Mouse (Mus musculus): ENCODE data around the gene Elovl6. TPM values are rescaled to one million over a fixed set of nuclear protein-coding genes. Genes with fewer than 3 reads are reported as not detected.

The Elovl6 gene
- polyA plus RNA-seq (2015; fragmentation: Nextera tagmentation; extraction: Ambion mirVana) = 30.8 and 33.4 TPM in 2 replicates

DNA sequence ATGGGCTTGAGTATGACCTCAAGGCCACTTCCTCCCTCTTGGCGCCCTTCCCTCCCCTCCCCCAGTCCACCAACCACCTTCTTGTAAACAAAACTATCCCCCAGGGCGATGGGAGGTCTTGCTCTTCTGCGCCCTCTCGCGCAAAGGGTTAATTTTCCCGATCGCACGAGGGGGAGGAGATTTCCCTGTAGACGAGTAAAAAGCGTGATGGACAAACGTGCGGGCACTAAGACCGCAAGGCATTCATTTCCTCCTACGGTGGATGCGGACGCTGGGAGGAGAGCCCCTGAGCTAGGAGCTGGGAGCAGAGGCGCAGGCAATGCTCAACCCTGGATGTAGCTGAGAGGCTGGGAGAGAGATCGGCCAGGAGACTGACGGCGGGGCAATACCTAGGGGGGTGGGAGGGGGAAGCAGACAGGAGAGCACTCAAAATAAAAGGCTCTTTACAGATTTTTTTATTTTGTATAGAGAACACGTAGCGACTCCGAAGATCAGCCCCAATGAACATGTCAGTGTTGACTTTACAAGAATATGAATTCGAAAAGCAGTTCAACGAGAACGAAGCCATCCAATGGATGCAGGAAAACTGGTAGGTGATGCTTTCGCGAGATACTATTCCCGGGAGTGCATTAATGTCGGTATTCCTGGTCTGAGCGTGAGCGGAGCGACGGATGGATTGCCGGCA is at the start of gene Elovl6:
TSS of gene Elovl6 (plus strand) at position 176 of the 685 bp plus-strand sequence.
- peak within 1 kb of the TSS; percentile 77 for H3K4me2 ChIP-seq (replicated peaks)
- H3K9me3 ChIP-seq = no peaks in the 10 kb centered on the region
- H3K4me3 ChIP-seq = peak within 1 kb of the TSS; percentile 83
- peak within 1 kb of the TSS; percentile 98 for H3K9ac ChIP-seq
- no peaks in the 10 kb centered on the region for H3K27me3 ChIP-seq
- H3K27ac ChIP-seq = peak within 1 kb of the TSS; percentile 98
- H3K4me1 ChIP-seq = peaks cover 32% of the 10 kb centered on the region
- under 1% methylated on average over 34 of the region's 35 CpGs for WGBS
- ATAC-seq (ENCODE audit: low FRiP score, low read depth) = no peak
- H3K36me3 ChIP-seq = no peaks in the 10 kb centered on the region

DNA sequence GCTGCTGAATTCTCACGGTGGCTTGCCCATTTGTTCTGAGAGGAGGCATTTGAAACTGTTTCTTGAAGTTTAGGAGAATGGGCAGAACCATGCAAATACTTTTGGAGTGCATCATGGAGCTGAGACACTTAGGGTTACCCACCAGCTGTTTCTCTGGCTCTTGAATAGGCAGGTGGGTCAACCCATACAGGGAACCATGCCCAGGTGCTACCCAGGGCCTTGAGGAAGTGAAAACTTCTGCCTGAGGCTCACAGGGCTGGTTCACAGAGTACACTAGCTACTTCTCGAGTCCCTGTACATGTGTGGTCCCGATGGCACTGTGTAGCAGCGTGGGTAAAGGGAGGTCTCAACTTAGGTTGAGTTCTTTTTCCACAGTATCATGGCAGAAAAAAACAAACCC is 43.4 kb upstream of the Elovl6 start:
- H3K4me3 ChIP-seq = no peak overlapping the region
- WGBS = 78% methylated on average over 4 of the region's 4 CpGs
- H3K9ac ChIP-seq = no peak overlapping the region
- H3K27me3 ChIP-seq = no peaks in the 10 kb centered on the region
- H3K36me3 ChIP-seq = no peaks in the 10 kb centered on the region
- H3K9me3 ChIP-seq = no peaks in the 10 kb centered on the region
- no peak for ATAC-seq (ENCODE audit: low FRiP score, low read depth)
- no peak overlapping the region for H3K27ac ChIP-seq
- no peaks in the 10 kb centered on the region for H3K4me1 ChIP-seq
- no peak overlapping the region for H3K4me2 ChIP-seq (replicated peaks)

DNA sequence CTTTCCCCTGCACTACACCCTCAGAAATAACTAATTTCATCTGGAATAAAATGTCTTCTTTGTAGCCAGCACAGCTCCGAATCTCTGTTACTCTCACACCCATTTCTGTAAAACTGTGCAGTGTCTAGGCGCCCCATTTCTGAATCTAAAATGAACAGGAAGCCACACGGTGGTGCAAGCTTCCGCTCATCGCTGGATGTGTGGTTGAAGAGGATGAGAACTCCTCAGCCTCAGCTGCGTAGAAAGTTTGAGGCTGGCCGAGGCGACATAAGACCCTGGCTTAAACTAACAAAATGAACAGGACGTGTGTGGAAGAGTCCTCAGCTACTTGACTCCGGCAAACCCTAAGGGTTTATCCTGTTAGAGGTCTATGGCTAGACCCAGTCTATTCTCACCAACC is 38.0 kb upstream of the Elovl6 start:
- no peak overlapping the region for H3K27ac ChIP-seq
- ATAC-seq (ENCODE audit: low FRiP score, low read depth) = no peak
- H3K9ac ChIP-seq = no peak overlapping the region
- H3K36me3 ChIP-seq = no peaks in the 10 kb centered on the region
- no peak overlapping the region for H3K4me2 ChIP-seq (replicated peaks)
- no peaks in the 10 kb centered on the region for H3K27me3 ChIP-seq
- 87% methylated on average over 10 of the region's 10 CpGs for WGBS
- H3K4me1 ChIP-seq = no peaks in the 10 kb centered on the region
- no peaks in the 10 kb centered on the region for H3K9me3 ChIP-seq
- H3K4me3 ChIP-seq = no peak overlapping the region

DNA sequence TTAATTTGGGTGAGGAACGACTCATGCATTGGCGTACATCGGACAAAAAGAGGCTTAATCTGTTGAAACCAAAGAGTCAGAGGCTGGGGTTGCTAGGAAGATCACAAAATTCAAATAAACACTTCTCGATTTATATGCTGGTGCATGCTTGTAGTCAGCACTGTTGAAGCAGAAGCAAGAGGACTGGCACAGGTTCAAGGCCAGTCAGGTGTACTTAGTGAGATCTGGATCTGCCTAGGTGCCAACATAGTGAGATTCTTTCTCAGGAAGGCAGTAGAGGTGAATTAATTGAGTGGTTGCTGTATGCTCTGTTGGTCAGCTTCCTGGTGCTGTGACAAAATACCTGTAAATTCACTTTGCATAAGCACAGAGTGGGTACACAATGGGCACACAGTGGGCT is 37.4 kb upstream of the Elovl6 start:
- Histone ChIP-seq H3K9ac (no peak overlapping the region), H3K27me3 (no peaks in the 10 kb centered on the region), H3K4me3 (no peak overlapping the region), H3K27ac (no peak overlapping the region), H3K36me3 (no peaks in the 10 kb centered on the region), H3K9me3 (no peaks in the 10 kb centered on the region), H3K4me1 (no peaks in the 10 kb centered on the region), H3K4me2 (replicated peaks) (no peak overlapping the region)
- no peak for ATAC-seq (ENCODE audit: low FRiP score, low read depth)
- WGBS = 89% methylated on average over 4 of the region's 4 CpGs

DNA sequence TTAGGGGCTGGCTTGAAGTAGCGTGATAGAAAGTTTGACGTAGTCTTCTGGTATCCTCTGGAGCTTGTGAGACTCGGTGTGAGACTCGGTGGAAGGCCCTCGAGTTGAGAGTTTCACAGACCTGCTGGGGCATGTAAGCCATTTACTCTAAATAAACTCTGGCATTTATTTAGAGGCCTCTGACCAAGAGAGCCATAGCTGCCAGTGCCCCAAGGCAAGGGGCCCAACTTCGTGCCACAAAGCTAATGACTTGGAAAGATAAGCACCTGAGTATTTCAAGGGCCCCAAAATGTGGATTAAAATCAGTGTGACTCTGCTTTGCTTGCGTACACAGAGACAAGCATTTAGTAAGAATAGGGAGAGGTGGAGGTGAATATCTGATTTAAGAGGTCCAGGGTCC is 28.4 kb upstream of the Elovl6 start:
- Histone ChIP-seq H3K4me1 (no peaks in the 10 kb centered on the region), H3K27me3 (no peaks in the 10 kb centered on the region), H3K4me2 (replicated peaks) (no peak overlapping the region), H3K9me3 (no peaks in the 10 kb centered on the region), H3K27ac (no peak overlapping the region), H3K9ac (no peak overlapping the region), H3K4me3 (no peak overlapping the region), H3K36me3 (no peaks in the 10 kb centered on the region)
- 80% methylated on average over 7 of the region's 7 CpGs for WGBS
- no peak for ATAC-seq (ENCODE audit: low FRiP score, low read depth)

DNA sequence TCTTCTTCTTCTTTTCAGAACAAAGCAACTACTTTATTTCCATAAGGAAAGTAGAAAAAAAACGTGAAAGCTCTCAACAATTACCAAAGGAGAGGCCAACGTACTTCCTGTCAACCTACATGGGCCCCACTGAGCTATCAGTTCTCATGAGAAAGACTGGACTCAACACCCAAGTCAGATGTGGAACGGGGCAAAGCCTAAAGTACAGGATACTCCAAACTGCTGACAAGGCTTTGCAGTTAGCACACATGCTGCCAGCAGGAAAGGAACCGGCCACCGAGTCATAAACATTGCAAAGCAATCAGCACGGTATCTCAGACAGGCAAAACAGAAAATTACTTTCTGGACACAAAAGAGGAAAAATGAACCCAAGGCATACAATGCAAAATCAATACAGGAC is 27.2 kb upstream of the Elovl6 start:
- no peaks in the 10 kb centered on the region for H3K9me3 ChIP-seq
- no peaks in the 10 kb centered on the region for H3K36me3 ChIP-seq
- H3K4me1 ChIP-seq = no peaks in the 10 kb centered on the region
- H3K4me3 ChIP-seq = no peak overlapping the region
- no peak overlapping the region for H3K27ac ChIP-seq
- H3K27me3 ChIP-seq = no peaks in the 10 kb centered on the region
- no peak for ATAC-seq (ENCODE audit: low FRiP score, low read depth)
- H3K9ac ChIP-seq = no peak overlapping the region
- no peak overlapping the region for H3K4me2 ChIP-seq (replicated peaks)
- 69% methylated on average over 6 of the region's 6 CpGs for WGBS

DNA sequence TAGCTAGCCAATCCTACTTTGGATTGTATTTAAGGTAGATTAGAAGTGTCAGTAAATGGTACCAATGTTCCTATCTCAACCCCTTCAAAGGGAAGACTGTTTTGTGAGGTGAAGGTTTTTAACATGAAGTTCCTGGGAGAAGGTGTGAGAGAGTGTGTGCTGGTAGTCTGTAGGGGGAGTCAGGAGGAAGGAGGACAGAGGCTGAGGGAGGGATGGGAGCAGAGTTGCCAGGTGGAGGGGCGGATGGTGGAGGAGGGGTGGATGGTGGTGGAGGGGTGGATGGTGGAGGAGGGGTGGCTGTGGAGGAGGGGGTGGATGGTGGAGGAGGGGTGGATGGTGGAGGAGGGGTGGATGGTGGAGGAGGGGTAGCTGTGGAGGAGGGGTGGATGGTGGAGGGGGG is 24.4 kb upstream of the Elovl6 start:
- H3K27ac ChIP-seq = no peak overlapping the region

DNA sequence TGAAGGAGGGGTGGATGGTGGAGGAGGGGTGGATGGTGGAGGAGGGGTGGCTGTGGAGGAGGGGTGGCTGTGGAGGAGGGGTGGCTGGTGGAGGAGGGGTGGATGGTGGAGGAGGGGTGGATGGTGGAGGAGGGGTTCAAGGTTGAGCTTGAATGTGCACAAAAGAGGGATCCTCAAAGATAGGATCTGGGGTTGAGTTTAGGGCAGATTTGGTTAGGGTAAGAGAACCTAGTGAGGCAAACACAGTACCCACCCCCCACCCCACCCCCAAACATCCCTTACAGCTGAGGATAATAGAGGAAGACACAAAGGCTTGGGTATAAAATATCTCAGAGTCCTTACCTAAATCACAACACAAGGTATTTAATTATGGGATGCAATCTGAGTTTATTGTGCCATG is 23.6 kb upstream of the Elovl6 start:
- H3K4me3 ChIP-seq = no peak overlapping the region
- H3K4me2 ChIP-seq (replicated peaks) = no peak overlapping the region
- H3K9ac ChIP-seq = no peak overlapping the region
- H3K27ac ChIP-seq = no peak overlapping the region
- no peaks in the 10 kb centered on the region for H3K9me3 ChIP-seq
- H3K4me1 ChIP-seq = no peaks in the 10 kb centered on the region
- no peaks in the 10 kb centered on the region for H3K27me3 ChIP-seq
- no peak for ATAC-seq (ENCODE audit: low FRiP score, low read depth)
- no peaks in the 10 kb centered on the region for H3K36me3 ChIP-seq

More for the DNA sequence above, 24.4 kb upstream of the Elovl6 start:
- Histone ChIP-seq H3K27me3 (no peaks in the 10 kb centered on the region), H3K9me3 (no peaks in the 10 kb centered on the region), H3K4me2 (replicated peaks) (no peak overlapping the region), H3K9ac (no peak overlapping the region), H3K36me3 (no peaks in the 10 kb centered on the region), H3K4me1 (no peaks in the 10 kb centered on the region), H3K4me3 (no peak overlapping the region)
- WGBS = 73% methylated on average over 1 of the region's 1 CpGs
- ATAC-seq (ENCODE audit: low FRiP score, low read depth) = no peak

DNA sequence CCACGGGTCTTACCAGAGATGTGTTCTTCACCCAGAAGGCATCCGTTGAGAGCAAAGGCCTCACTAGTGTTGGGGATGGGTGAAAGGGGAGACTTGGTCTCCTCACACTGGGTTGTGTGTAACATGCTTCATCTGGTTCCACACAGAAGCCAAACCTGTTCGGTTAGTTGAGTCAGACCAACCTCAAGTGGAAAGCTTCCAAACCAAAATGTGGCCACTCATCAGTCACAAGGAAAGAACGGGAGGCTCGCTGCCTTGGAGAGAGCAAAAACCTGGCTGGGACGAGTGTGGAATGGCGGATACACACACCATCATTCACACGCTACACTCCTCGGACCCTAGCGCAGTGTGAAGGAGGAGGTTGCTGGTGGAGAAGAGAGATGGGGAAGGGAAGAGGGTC is 22.4 kb upstream of the Elovl6 start:
- no peaks in the 10 kb centered on the region for H3K4me1 ChIP-seq
- no peaks in the 10 kb centered on the region for H3K27me3 ChIP-seq
- H3K9ac ChIP-seq = no peak overlapping the region
- no peak overlapping the region for H3K4me3 ChIP-seq
- no peaks in the 10 kb centered on the region for H3K36me3 ChIP-seq
- ATAC-seq (ENCODE audit: low FRiP score, low read depth) = no peak
- 77% methylated on average over 10 of the region's 10 CpGs for WGBS
- H3K4me2 ChIP-seq (replicated peaks) = no peak overlapping the region
- H3K27ac ChIP-seq = no peak overlapping the region
- no peaks in the 10 kb centered on the region for H3K9me3 ChIP-seq

DNA sequence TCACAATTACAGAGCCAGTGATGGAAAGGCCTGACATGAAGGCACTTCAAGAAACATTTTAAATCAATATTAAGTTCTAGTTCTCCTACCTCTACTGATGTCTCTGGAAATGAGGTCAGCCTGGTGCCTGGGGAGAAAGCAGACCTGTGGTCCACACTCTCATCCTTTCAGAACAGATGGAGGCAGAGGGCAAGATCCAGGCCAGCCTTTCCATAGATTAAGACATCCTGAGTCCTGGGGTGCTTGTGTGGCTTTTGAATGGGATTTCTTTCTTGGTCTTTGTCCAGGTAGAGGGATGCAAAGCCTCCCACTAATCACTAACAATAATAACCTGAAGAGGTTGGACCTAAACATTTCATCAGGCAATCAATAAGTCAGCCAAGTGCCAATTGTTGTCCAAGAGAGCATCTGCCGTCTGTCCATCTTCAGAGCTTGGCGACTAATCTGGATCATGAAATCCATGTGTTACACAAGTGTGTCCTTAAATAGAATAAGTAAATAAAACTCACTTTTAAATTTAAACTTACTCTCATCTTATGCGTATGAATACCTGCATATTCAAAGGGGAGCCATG is 16.2 kb upstream of the Elovl6 start:
- ATAC-seq (ENCODE audit: low FRiP score, low read depth) = no peak

DNA sequence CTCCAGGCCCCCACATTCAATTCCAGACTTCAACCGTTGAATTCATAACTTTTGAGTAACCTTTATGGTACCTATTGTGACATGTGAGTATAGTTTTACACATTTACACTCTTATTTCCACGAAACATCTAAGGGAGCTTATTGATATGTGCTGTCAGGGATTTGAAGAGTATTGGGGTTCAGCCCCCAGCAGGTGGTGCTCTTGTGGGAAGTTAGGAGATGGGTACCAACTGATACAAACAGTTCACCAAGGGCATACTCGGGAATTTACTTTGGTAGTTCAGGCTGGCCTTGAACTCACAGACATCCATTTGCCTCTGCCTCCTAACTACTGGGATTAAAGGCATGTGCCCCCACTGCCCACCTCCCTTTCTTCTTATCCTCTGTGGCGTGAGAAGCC is 11.7 kb upstream of the Elovl6 start:
- no peaks in the 10 kb centered on the region for H3K4me1 ChIP-seq
- H3K4me2 ChIP-seq (replicated peaks) = no peak overlapping the region
- no peaks in the 10 kb centered on the region for H3K27me3 ChIP-seq
- H3K9me3 ChIP-seq = no peaks in the 10 kb centered on the region
- 80% methylated on average over 4 of the region's 4 CpGs for WGBS
- no peaks in the 10 kb centered on the region for H3K36me3 ChIP-seq
- H3K4me3 ChIP-seq = no peak overlapping the region
- no peak overlapping the region for H3K27ac ChIP-seq
- H3K9ac ChIP-seq = no peak overlapping the region
- ATAC-seq (ENCODE audit: low FRiP score, low read depth) = no peak

More for the DNA sequence above, 16.2 kb upstream of the Elovl6 start:
- Histone ChIP-seq H3K27me3 (no peaks in the 10 kb centered on the region), H3K4me3 (no peak overlapping the region), H3K36me3 (no peaks in the 10 kb centered on the region), H3K4me1 (no peaks in the 10 kb centered on the region), H3K9me3 (no peaks in the 10 kb centered on the region), H3K9ac (no peak overlapping the region), H3K4me2 (replicated peaks) (no peak overlapping the region), H3K27ac (no peak overlapping the region)
- 92% methylated on average over 3 of the region's 3 CpGs for WGBS

DNA sequence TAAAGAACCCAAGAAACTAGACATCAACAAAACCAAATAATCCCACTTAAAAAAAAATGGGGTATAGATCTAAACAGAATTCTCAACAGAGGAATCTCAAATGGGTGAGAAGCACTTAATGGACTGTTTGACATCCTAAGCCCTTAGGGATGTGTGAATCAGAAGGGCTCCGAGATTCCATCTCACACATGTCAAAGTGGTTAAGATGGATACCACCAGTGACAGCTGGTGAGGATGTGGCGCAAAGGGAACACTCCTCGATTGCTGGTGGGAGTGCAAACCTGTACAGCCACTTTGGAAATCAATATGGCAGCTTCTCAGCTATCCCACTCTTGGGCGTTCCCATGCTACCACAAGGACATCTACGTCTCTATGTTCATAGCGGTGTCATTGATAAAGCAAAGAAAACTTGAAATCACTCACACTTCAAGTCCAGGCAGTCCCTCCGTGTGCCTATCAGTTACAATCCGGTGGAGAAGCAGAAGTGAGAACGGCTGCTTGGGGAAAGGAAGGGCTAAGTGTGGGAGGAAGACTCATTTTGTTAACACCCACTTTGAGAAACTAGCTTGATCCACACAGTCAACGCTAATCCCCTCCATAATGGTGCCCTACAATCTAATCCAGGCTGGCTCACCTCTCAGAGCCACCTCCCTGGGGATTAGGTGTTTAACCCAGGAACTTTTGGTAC is 8.6 kb upstream of the Elovl6 start:
- Histone ChIP-seq H3K4me1 (no peaks in the 10 kb centered on the region), H3K4me2 (replicated peaks) (no peak overlapping the region), H3K9me3 (no peaks in the 10 kb centered on the region), H3K4me3 (no peak overlapping the region), H3K36me3 (no peaks in the 10 kb centered on the region), H3K9ac (no peak overlapping the region), H3K27ac (no peak overlapping the region), H3K27me3 (no peaks in the 10 kb centered on the region)
- WGBS = 85% methylated on average over 10 of the region's 10 CpGs
- no peak for ATAC-seq (ENCODE audit: low FRiP score, low read depth)
